Mouse (Mus musculus) bone marrow, adult 2 months (tissue): ENCODE data around the gene Nav1. TPM values are rescaled to one million over a fixed set of nuclear protein-coding genes. Genes with fewer than 3 reads are reported as not detected.

Source experiments
- H3K27ac ChIP-seq: fragments of 200-500 bp; 2 replicates; pipeline ENCODE4 v1.5.1; 2012; ENCODE audit warnings: low read depth, mild to moderate bottlenecking, control low read depth, inconsistent platforms, low read length; ENCODE audit not compliant: control insufficient read depth, poor library complexity, insufficient read depth
- H3K4me1 ChIP-seq: fragments of 200-500 bp; 2 replicates; pipeline ENCODE4 v1.6.1; 2011; ENCODE audit warnings: low read length; ENCODE audit not compliant: control insufficient read depth, insufficient read depth
- H3K4me3 ChIP-seq: fragments of 200-500 bp; replicated peaks from 2 replicates; pipeline ENCODE3; 2011; ENCODE audit warnings: mild to moderate bottlenecking, low read depth, low read length, control low read depth; ENCODE audit not compliant: control insufficient read depth
- CTCF ChIP-seq: fragments of 200-500 bp; IDR thresholded peaks from 2 replicates; pipeline ENCODE4 v1.5.1; 2011; ENCODE audit warnings: low read length, control low read depth; ENCODE audit not compliant: control insufficient read depth, insufficient read depth
- POLR2A ChIP-seq: fragments of 200-500 bp; IDR thresholded peaks from 2 replicates; pipeline ENCODE4 v1.6.1; 2011; ENCODE audit warnings: low read depth, mild to moderate bottlenecking, control low read depth, low read length, borderline replicate concordance; ENCODE audit not compliant: control insufficient read depth
- WGBS: fragments of 180-500 bp; shearing (Covaris S2); methylation state at CpG from one replicate; pipeline ENCODE4 v1.1.7; 2018; 5-methylcytosine and 5-hydroxymethylcytosine counted together
- polyA plus RNA-seq: library from polyadenylated mRNA; stranded (reverse); fragments of >200 nt; gene quantifications from 2 replicates; pipeline ENCODE4 v1.2.4, GENCODE M21; 2011; ENCODE audit warnings: low replicate concordance; ENCODE audit not compliant: missing spikeins, insufficient read depth, insufficient read length

The Nav1 gene
- polyA plus RNA-seq, 1 experiment = 22.7 TPM

DNA sequence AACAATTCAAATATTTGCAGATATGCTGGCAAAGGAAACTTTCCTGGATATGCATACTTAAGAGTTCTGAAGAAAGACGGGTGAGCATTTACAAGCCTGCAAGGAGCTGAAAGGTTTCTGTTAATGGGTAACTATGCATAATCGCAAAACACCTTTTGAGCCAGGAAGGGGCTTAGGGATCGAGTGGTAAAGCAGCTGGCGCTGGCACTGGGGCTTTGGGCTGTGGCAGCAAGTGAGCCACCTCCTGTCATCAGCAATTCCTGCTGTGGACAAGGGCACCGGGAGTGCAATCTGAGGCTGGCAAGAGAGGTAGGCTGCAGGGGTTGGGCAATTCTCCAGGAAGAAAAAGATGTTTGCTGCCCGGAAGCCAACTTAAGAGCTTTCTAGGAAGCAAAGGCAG is 49.1 kb downstream of the Nav1 start:
- no peak overlapping the region for H3K4me3 ChIP-seq
- H3K4me1 ChIP-seq = peaks cover 1% of the 10 kb centered on the region; the same call in 1 of the 2 replicates
- no peak overlapping the region for H3K27ac ChIP-seq
- no peak for TF ChIP-seq POLR2A
- TF ChIP-seq CTCF = no peak
- 60% methylated on average over 6 of the region's 6 CpGs for WGBS

DNA sequence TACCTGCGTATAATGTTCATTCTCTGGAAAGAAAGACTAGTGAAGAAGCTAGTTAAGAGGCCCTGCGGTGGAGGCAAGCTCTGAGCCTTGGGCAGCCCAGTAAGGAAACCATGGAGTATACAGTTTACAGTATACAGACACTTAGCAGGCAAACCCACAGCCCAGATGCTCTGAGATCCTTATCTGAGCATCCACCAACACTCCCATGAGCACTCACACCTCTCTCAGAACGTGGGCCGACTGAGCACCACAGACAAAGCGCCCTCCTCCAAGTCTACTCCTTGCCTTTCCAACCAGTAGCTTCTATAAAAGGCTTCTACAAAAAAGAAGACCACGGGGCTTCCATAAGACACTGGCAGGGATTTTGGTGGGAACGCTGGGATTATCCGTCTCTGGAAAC is 51.2 kb downstream of the Nav1 start:
- 77% methylated on average over 8 of the region's 8 CpGs for WGBS
- no peak for TF ChIP-seq CTCF
- TF ChIP-seq POLR2A = no peak
- Histone ChIP-seq H3K4me3 (no peak overlapping the region), H3K27ac (no peak overlapping the region), H3K4me1 (peaks cover 1% of the 10 kb centered on the region; the same call in 1 of the 2 replicates)

DNA sequence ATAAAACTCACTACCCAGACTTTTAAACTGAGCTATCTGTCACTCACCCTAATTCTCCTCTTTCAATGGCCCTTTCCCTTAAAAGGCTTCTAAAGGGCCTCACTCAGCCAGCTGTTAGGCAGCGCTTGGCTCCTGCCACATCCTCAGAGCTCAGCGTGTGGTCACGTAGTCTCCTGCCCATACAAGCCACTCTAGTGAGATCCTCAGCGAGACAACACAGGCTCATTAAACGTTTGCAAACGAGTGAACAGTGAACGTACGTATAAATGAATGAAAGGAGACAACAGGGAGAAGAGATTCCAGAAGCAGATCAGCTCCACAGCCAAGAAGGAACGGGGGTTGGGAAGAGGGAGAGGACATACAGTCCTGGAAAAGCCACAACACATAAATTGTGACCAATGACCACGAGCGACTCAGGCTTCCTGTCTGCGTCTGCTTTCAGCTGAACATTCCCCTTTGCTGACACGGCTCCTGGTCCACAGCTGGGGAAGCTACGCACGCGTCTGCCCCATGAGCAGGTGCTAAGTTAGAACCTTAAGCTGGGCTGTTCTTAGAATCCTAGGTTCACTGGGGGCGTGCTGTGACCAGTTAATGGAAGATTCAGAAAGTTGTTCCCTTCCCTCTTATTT is 52.3 kb downstream of the Nav1 start:
- no peak for TF ChIP-seq POLR2A
- TF ChIP-seq CTCF = no peak
- 25% methylated on average over 17 of the region's 17 CpGs for WGBS
- no peak overlapping the region for H3K27ac ChIP-seq
- H3K4me1 ChIP-seq = peaks cover 1% of the 10 kb centered on the region; the same call in 1 of the 2 replicates
- no peak overlapping the region for H3K4me3 ChIP-seq

DNA sequence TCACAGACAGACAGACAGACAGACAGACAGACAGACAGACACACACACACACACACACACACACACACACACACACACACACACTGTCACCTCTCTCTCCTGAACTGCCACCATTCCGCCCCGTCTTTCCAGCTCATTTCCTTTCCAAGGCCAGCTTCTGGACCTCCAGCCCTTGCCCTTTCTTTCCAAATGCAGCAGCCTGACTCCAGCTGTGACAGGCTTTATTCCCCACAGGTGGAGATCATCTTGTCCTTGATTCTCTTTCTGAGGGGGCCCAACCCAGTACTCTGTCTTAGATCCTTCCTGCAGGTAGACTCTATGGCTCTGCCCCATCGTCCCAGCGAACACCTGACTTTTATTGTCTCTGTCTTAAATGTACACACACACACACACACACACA is 53.5 kb downstream of the Nav1 start:
- WGBS = 76% methylated on average over 4 of the region's 4 CpGs
- Histone ChIP-seq H3K27ac (no peak overlapping the region), H3K4me1 (peaks cover 1% of the 10 kb centered on the region; the same call in 1 of the 2 replicates), H3K4me3 (no peak overlapping the region)
- TF ChIP-seq POLR2A (no peak), CTCF (no peak)

DNA sequence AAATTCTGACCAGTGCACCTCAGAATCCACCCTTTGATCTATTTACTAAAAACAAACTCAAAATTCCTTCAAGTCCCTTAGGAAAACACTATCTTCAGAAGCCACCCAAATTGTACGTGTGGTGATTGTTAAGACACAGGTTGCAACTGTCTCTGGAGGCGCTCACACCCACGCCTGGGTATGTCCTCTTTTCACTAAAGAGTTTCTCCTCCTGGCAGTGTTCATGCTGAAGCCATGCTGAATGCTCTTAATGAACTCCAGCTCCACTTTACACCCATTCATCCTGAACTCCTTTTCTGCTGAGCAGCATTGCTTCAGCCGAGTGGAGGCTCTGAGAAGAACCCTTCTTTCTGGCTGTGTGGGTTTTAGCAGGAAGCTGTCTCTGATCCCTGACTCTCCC is 53.9 kb downstream of the Nav1 start:
- H3K27ac ChIP-seq = no peak overlapping the region
- 58% methylated on average over 4 of the region's 4 CpGs for WGBS
- TF ChIP-seq POLR2A (no peak), CTCF (no peak)
- H3K4me1 ChIP-seq = peaks cover 1% of the 10 kb centered on the region; the same call in 1 of the 2 replicates
- no peak overlapping the region for H3K4me3 ChIP-seq

DNA sequence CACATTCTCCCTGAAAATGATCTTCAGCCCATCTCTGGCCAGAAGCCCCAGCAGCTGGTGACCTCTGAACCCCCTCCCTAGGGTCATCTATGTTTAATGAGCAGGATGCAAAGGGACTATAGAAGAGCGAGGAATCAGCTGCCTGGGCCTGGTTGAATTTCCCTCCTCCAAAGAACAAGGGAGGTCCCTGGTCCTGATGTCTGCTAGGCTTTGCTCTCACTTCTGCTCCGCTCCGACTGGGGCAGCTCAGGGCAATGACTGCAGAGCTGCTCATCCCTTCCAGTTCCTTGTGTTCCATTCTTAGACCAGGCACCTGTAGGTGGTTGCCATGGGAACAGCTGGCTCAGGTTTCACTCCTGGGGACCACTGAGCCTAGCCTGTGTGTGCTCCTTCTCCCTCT is 56.2 kb downstream of the Nav1 start:
- no peak overlapping the region for H3K4me3 ChIP-seq
- peaks cover 1% of the 10 kb centered on the region; the same call in 1 of the 2 replicates for H3K4me1 ChIP-seq
- H3K27ac ChIP-seq = no peak overlapping the region
- TF ChIP-seq POLR2A (no peak), CTCF (no peak)
- WGBS = 85% methylated on average over 3 of the region's 3 CpGs

DNA sequence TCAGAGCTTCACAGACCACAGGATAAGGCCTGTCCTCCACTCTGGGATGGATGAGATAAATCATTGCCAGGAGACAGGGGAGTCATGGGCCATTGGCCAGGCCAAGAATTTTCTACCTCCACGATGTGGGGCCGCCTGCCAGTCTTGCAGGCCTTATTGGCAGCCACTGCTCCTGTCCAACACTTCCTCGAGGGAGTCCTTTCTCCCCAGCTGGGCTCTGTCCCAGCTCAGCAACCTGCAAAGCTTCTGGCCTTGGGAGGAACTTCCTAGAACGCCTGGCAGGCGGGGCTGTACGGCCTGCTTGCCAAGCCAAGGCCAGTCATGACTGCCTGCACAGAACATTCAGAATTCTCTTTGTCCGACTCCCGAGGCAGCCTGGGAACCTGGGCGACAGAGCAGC is 58.3 kb downstream of the Nav1 start:
- H3K4me3 ChIP-seq = no peak overlapping the region
- no peak for TF ChIP-seq POLR2A
- no peak for TF ChIP-seq CTCF
- 70% methylated on average over 9 of the region's 9 CpGs for WGBS
- no peaks in the 10 kb centered on the region for H3K4me1 ChIP-seq
- H3K27ac ChIP-seq = no peak overlapping the region

DNA sequence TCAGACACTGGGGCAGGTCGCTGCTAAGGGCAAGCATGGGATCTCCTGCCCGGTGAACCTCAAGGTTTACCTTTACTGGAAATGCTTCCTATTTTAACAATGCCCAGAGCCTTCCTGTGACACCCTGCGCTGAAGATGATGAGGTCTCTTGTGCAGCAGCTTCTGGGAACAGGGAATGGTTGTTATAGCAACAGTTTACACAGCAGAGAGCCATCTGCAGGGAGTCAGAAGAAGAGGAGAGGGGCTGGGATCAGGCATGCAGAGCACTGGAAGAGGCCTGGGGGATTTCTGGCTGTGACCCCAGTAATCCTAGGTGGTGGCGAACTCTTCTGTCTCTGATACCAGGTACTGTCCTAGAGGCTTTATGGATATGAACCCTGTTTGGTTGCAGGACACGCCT is 61.0 kb downstream of the Nav1 start:
- 80% methylated on average over 5 of the region's 5 CpGs for WGBS
- no peak overlapping the region for H3K27ac ChIP-seq
- H3K4me3 ChIP-seq = no peak overlapping the region
- no peaks in the 10 kb centered on the region for H3K4me1 ChIP-seq
- TF ChIP-seq CTCF (no peak), POLR2A (no peak)
